Mouse (Mus musculus) urinary bladder, postnatal 25 days (tissue): Measurements from ENCODE around the gene Kat6b.
"Not testable (repeated sequence)": the region's sequence is repeated elsewhere in the genome, so short reads cannot be mapped to it uniquely, and the experiment has no call there.

Experiments
- DNase-seq: peaks from one replicate; pipeline ENCODE4 v3.0.0; 2022; ENCODE audit warnings: low spot score

The Kat6b gene

GRCm38 (mm10) chr14:21481231-21481630 is at the start of gene Kat6b:
TSS of gene Kat6b (plus strand) at chr14:21481434.
- DNase-seq, result no peak

DNA sequence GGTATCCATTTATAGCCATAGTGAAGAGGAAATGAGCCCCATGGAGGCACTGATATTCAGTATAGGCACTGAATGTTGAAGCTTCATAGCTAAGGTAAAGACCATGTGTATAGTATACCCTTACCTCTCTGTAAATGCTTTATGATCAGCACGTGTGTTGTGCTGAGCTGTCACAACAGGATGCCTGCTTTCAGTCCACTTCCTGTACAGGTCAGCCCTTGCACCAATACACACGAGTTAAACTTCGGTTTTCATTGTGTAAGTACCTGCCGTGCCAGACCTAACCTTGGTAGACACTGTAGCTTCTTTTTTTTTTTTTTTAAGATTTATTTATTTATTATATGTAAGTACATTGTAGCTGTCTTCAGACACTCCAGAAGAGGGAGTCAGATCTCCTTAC is 47.8 kb upstream of the Kat6b start:
- DNase-seq, result no peak

DNA sequence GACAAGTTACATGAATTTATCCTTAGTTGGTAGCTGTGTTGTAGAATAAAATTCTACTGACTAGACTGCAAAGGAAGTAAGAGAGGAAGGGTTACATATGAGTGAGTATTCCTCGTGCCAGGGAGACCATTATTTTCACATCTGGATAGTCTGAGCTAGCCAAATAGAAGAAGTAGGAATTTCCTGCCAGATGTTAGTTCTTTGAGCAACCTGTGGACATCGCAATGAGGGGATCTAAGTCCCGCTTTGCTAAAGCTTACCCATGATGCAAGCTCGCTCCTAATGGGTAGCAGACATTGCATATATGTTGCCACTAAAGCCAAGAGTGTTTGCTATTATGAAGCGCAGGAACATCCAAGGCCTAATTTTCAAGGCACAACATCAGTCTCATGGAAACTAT is 47.2 kb upstream of the Kat6b start:
- no peak for DNase-seq

GRCm38 (mm10) chr14:21434686-21435085 is 46.5 kb upstream of the Kat6b start:
- DNase-seq, result no peak

DNA sequence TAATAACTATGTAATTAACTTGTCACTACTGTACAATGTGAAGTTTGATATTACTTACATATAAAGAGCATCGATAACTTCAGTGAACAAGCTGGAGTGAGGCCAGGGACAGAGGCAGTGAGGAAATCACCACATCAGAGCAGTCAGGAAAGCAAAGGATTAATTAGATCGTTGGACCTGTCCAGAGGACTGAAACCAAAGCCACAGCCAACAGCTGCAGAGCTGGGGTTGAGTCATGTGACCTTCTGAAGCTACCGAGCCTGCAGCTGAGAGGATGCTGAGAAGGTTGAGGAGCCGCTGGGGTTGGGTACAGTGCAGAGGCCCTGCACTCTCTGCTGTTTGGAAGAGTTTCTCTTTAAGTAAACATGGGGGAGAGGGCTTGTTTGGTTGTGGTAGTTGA is 41.4 kb upstream of the Kat6b start:
- DNase-seq, result no peak

- no peak for DNase-seq
Observed at GRCm38 (mm10) chr14:21440526-21440925, 40.7 kb upstream of the Kat6b start.

DNA sequence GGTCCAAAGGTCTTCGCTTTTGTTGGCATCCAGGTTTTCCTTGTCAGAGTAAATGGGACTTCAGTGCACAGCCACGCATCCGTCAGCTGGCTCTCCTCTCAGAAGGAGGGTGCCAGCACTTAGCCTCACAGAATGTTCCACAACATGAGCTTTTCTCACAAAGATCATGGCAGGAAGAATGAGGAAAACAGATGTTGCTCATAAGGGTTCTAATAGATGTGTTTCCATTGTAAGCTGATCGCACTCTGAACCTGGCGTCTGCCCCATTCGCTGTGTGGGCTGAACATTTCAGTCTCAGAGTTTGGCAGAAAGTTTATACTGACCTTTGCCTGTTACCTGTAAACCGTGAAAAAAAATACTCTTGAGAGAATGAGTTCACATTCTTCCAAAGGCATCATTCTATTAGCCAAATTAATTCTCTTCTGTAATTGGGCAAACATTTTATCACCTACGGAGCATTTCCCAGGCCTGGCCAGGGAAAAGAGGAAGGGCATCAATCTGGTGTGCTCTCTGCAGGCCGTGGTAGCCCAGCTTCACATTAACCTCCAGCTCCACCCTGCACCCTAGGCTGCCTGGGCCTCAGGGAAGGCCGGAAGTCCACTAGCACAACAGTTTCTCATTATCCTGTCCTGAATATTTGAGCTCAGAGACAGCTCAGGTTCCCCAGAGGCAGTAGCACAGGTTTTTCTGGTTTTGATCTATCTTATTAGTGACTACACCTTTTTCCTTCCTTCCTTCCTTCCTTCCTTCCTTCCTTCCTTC is 39.3 kb upstream of the Kat6b start:
- DNase-seq, result no peak

GRCm38 (mm10) chr14:21452581-21452980 is 28.7 kb upstream of the Kat6b start:
- DNase-seq, result no peak

- DNase-seq, result no peak
Observed at GRCm38 (mm10) chr14:21453896-21454295, 27.3 kb upstream of the Kat6b start.

GRCm38 (mm10) chr14:21455654-21456350 is 25.4 kb upstream of the Kat6b start:
- DNase-seq, result no peak

GRCm38 (mm10) chr14:21456526-21456925 is 24.7 kb upstream of the Kat6b start:
- no peak for DNase-seq

GRCm38 (mm10) chr14:21457876-21458275 is 23.4 kb upstream of the Kat6b start:
- no peak for DNase-seq

GRCm38 (mm10) chr14:21458696-21459095 is 22.5 kb upstream of the Kat6b start:
- DNase-seq, result no peak

DNA sequence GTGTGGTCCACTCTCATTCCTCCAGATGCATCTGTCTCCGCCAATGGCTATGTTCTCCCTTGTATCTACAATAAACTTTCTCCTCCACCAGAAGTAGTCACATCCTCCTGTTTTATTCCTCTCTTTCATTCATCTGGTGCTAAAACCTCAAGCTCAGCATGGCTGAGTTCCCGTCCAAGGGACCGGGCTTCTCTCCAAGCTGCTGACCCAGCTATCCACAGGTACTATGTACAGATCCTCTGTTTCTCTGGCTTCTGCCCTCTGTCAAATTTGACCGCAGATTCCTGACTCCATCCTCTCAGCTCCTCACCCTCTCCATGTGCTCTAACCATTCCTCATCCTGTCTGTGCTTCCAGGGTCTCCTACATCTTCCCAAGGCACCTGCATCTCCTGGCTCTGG is 22.1 kb upstream of the Kat6b start:
- DNase-seq, result no peak

DNA sequence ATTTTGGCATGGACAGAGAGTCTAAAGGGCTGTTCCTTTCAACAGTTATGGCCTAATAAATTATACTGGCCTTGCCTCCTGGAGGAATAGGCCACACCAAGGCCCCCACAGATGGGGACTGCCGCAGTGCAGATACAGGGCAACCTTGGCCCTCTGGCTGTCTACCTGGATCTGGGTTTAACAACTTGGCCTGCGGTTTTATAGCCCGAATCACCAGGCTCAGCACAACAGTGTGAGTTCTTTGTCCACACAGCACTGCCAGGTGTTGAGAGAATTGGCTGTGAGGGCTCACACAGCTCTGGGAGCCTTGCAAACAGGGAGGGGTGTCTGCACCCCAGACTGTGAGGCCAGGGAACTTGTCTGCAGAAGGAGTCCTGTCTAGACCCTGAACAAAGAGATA is 18.8 kb upstream of the Kat6b start:
- no peak for DNase-seq

DNA sequence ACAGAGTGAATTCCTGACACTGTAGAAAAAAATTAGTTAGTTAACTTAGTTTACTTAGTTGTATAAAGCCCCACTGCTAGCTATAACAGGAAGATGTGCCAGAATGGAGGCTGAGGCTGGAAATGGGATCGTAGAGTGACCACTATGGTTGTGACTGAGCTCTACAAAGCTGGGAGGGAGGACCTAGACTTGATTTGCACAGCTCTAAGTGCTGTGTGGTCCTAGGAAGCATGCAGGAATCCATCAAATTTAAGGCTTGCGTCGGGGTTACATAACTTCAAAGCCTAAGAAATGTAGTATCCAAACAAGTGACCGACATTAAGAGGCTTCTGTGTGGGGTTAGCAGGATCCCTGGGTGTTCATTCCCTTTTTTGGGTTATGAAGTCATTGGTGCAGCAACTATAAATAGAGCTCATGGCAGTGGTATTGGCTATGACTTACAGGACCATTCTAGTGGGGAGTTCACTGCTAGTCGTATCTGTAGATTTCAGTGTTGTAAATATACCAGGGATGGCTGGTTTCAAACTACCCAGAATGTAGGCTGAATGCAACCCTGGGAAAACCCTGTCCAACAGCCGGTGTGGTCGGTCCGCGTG is 18.0 kb upstream of the Kat6b start:
- no peak for DNase-seq

DNA sequence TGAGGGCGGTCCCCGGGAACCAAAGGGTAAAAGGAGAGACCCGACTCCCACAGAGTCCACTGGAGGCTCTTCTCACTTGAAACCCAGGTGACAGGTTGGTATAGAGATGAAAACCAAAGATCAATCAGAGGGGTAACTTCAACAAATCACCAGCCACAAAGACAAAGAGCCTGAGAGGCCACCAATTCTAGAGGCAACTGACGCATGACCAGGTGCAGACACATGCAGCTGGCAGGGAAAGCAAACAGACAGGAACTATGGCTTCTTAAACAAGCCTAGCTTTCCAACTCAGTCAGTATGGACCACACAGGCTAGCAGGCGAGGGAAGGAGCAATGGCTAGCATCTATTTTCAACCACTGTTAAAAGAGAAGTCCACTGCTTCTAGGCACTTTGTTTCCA is 10.8 kb upstream of the Kat6b start:
- no peak for DNase-seq

DNA sequence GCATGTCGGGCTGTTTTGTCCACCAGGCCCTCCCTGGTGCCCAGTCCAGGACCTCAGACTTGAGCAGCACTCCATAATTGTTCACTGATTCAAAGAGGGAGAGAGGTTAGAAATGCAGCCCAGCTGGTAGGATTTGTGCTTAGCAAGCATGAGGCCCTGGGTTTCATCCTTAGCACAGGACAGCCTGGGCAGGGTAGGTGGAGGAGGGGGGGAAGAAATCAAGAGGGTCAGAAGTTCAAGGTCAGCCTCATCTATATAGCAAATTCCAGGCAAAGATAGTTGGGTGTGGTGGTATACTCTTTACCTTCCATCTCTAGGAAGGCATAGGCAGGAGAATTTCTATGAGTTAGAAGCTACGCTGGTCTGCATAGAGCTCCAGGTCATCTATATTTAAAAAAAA is 9.3 kb upstream of the Kat6b start:
- DNase-seq, result no peak

DNA sequence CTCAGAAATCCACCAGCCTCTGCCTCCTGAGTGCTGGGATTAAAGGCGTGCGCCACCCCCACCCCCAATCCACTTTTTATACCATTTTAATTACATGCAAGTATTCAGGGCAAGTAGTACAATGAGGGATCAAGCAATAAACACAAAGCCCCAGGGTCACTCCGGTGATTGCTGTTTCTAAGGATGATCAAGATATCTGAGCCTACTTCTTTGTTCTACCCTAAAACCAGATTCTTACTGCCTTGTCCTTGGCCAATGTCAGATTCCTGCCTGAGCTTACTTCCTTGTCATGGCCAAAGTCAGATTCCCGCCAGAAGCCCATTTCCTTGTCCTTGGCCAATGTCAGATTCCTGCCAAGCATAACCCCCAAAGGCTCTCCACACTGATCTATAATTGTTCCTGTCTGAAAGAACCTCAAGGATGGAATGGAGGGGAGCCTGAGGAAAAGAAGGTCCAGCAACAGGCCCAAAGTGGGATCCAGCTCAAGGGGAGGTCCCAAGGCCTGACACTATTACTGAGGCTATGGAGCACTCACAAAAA is 6.6 kb upstream of the Kat6b start:
- DNase-seq, result not testable (repeated sequence)

GRCm38 (mm10) chr14:21477181-21477580 is 4.1 kb upstream of the Kat6b start:
- DNase-seq, result no peak

DNA sequence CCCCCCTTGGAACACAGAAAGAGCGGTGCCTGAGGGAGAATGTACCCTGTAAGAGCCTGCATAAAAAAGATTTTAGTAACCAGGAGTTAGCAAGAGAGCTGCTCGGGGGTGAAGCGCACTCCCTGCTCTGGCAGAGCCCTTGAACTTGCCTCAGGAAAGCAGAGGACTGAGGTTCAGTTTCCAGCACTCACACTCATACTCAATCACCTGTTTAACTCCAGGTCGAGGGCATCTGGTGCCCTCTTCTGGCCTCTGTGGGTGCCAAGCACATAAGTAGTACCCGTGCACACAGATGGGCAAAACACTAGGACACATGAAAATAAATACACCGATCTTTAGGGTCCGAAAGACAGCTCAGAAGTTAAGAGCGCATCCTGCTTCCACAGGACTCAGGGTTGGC is 1.7 kb upstream of the Kat6b start:
- no peak for DNase-seq

DNA sequence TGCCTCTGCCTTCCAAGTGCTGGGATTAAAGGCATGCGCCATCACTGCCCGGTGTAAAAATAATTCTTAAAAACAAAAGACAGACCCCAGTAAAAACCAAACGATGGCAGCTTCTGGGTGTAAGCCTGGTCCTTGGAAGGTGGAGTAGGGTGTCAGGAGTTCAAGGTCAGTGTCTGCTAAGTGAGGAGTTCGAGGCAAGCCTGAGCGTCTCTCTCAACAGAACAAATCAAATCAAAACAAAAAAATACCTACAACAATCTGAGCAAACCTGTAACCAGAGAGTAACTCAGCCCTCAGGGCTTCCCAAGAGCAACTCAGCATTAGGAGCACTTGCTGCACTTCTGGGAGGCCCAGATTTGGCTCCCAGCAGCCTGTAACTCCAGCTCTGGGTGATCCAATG is 1.0 kb upstream of the Kat6b start:
- DNase-seq, result no peak

DNA sequence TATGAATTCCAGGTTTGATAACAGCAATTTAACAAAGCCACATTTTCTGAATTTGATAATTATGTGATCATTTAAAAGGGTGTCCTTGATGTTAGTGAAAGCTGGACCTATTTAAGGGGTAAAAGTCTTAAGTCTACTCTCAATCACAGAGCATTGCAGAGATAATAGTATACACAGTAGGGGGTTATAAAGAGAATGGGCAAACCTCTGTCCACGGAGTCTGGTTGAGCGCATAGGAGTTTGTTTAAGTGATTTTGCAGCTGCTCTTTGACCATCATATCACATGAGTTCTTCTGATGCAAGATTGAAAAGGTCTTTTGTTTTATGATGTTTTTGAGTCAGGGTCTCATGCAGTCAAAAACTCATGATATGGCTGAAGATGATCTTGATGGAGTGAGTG is 3.0 kb downstream of the Kat6b start:
- DNase-seq, result no peak
